Mouse (Mus musculus): ENCODE results near the gene Arpc4. TPM values are rescaled to one million over a fixed set of nuclear protein-coding genes. Genes with fewer than 3 reads are reported as not detected.

Gene Arpc4
- polyA plus RNA-seq, 1 experiment from 2014 or later: 360 TPM

GRCm38 (mm10) chr6:113434691-113435090 lies 56.8 kb downstream of the Arpc4 start:
- Histone ChIP-seq H3K4me1 (no peaks in the 10 kb centered on the region), H3K27ac (replicated peaks) (no peak overlapping the region), H3K27me3 (peaks cover 3% of the 10 kb centered on the region; the same call in 1 of the 2 replicates), H3K4me3 (no peak overlapping the region), H3K9me3 (no peaks in the 10 kb centered on the region), H3K4me2 (replicated peaks) (no peak overlapping the region), H3K36me3 (no peaks in the 10 kb centered on the region), H3K9ac (replicated peaks) (no peak overlapping the region)
- WGBS: 76% methylated on average over 7 of the region's 7 CpGs
- ATAC-seq (ENCODE audit: low FRiP score, low read depth): no peak

GRCm38 (mm10) chr6:113435664-113436205 lies 57.8 kb downstream of the Arpc4 start, which contains the start of gene Cidec:
Gene Cidec, minus strand, starts transcription at chr6:113435760.
- Histone ChIP-seq H3K9me3 (no peaks in the 10 kb centered on the region), H3K9ac (replicated peaks) (no peak within 1 kb of the TSS), H3K4me3 (no peak within 1 kb of the TSS), H3K36me3 (no peaks in the 10 kb centered on the region), H3K4me2 (replicated peaks) (no peak within 1 kb of the TSS), H3K27ac (replicated peaks) (no peak within 1 kb of the TSS), H3K27me3 (peaks cover 3% of the 10 kb centered on the region; the same call in 1 of the 2 replicates), H3K4me1 (no peaks in the 10 kb centered on the region)
- ATAC-seq (ENCODE audit: low FRiP score, low read depth): no peak
- WGBS: 81% methylated on average over 9 of the region's 9 CpGs

GRCm38 (mm10) chr6:113437135-113437534 lies 59.2 kb downstream of the Arpc4 start:
- Histone ChIP-seq H3K36me3 (no peaks in the 10 kb centered on the region), H3K9ac (replicated peaks) (no peak overlapping the region), H3K4me1 (no peaks in the 10 kb centered on the region), H3K27ac (replicated peaks) (no peak overlapping the region), H3K4me3 (no peak overlapping the region), H3K27me3 (peaks cover 3% of the 10 kb centered on the region; the same call in 1 of the 2 replicates), H3K4me2 (replicated peaks) (no peak overlapping the region), H3K9me3 (no peaks in the 10 kb centered on the region)
- WGBS: 78% methylated on average over 12 of the region's 12 CpGs
- no peak for ATAC-seq (ENCODE audit: low FRiP score, low read depth)

- H3K36me3 ChIP-seq: no peaks in the 10 kb centered on the region
- no peaks in the 10 kb centered on the region for H3K9me3 ChIP-seq
- H3K9ac ChIP-seq (replicated peaks): no peak overlapping the region
- H3K27me3 ChIP-seq: peaks cover 3% of the 10 kb centered on the region; the same call in 1 of the 2 replicates
- 63% methylated on average over 12 of the region's 12 CpGs for WGBS
- H3K4me1 ChIP-seq: peaks cover 10% of the 10 kb centered on the region
- H3K4me3 ChIP-seq: no peak overlapping the region
- no peak overlapping the region for H3K27ac ChIP-seq (replicated peaks)
- no peak overlapping the region for H3K4me2 ChIP-seq (replicated peaks)
- no peak for ATAC-seq (ENCODE audit: low FRiP score, low read depth)
These were observed 61.0 kb downstream of the Arpc4 start for GRCm38 (mm10) chr6:113438721-113439430.

Small RNAs within 50 kb of the gene (microRNA-seq; reads per million reads assigned to microRNA genes)
- not detected for gene Gm24387

Other genes with a start within 250 kb of the Arpc4 start
- gene Lhfpl4, start 182.7 kb upstream of the Arpc4 start, polyA plus RNA-seq (2016; fragmentation: Nextera tagmentation; extraction: Ambion mirVana): 38.7 and 46.3 TPM in 2 replicates
- gene Mtmr14, start 140.3 kb upstream of the Arpc4 start, polyA plus RNA-seq (2016; fragmentation: Nextera tagmentation; extraction: Ambion mirVana): 48.1 and 48.7 TPM in 2 replicates
- gene Cpne9, start 95.8 kb upstream of the Arpc4 start, polyA plus RNA-seq (2016; fragmentation: Nextera tagmentation; extraction: Ambion mirVana): 0.22 and 0.34 TPM in 2 replicates
- gene Brpf1, start 71.0 kb upstream of the Arpc4 start, polyA plus RNA-seq (2016; fragmentation: Nextera tagmentation; extraction: Ambion mirVana): 29.6 and 31.2 TPM in 2 replicates
- 11.7 and 13.6 TPM in 2 replicates for gene Ogg1, start 51.1 kb upstream of the Arpc4 start, polyA plus RNA-seq (2016; fragmentation: Nextera tagmentation; extraction: Ambion mirVana)
- 66.5 and 67.4 TPM in 2 replicates for gene Camk1, start 34.1 kb upstream of the Arpc4 start, polyA plus RNA-seq (2016; fragmentation: Nextera tagmentation; extraction: Ambion mirVana)
- 63.2 and 64.5 TPM in 2 replicates for gene Tada3, start 232 bp upstream of the Arpc4 start, polyA plus RNA-seq (2016; fragmentation: Nextera tagmentation; extraction: Ambion mirVana)
- gene Ttll3, start 11.1 kb downstream of the Arpc4 start, polyA plus RNA-seq (2016; fragmentation: Nextera tagmentation; extraction: Ambion mirVana): 6.3 and 7.9 TPM in 2 replicates
- 24.3 and 26.7 TPM in 2 replicates for gene Rpusd3, start 41.2 kb downstream of the Arpc4 start, polyA plus RNA-seq (2016; fragmentation: Nextera tagmentation; extraction: Ambion mirVana)
- gene Cidec, start 57.6 kb downstream of the Arpc4 start, polyA plus RNA-seq (2016; fragmentation: Nextera tagmentation; extraction: Ambion mirVana): not detected in 2 replicates
- gene Jagn1, start 64.5 kb downstream of the Arpc4 start, polyA plus RNA-seq (2016; fragmentation: Nextera tagmentation; extraction: Ambion mirVana): 73.4 and 74.9 TPM in 2 replicates
- gene Il17re, start 80.4 kb downstream of the Arpc4 start, polyA plus RNA-seq (2016; fragmentation: Nextera tagmentation; extraction: Ambion mirVana): 0.51 and 0.93 TPM in 2 replicates
- 4.3 and 6.3 TPM in 2 replicates for gene Il17rc, start 93.3 kb downstream of the Arpc4 start, polyA plus RNA-seq (2016; fragmentation: Nextera tagmentation; extraction: Ambion mirVana)
- gene Creld1, start 105.2 kb downstream of the Arpc4 start, polyA plus RNA-seq (2016; fragmentation: Nextera tagmentation; extraction: Ambion mirVana): 44.0 and 49.1 TPM in 2 replicates
- 2.5 and 2.8 TPM in 2 replicates for gene Prrt3, start 123.8 kb downstream of the Arpc4 start, polyA plus RNA-seq (2016; fragmentation: Nextera tagmentation; extraction: Ambion mirVana)
- 81.3 and 87.7 TPM in 2 replicates for gene Emc3, start 153.5 kb downstream of the Arpc4 start, polyA plus RNA-seq (2016; fragmentation: Nextera tagmentation; extraction: Ambion mirVana)
- 12.7 and 13.0 TPM in 2 replicates for gene Fancd2, start 153.6 kb downstream of the Arpc4 start, polyA plus RNA-seq (2016; fragmentation: Nextera tagmentation; extraction: Ambion mirVana)
- 0.22 TPM in 1 of 2 replicates, not detected in the other for gene Fancd2os, start 222.6 kb downstream of the Arpc4 start, polyA plus RNA-seq (2016; fragmentation: Nextera tagmentation; extraction: Ambion mirVana)
- 184 and 196 TPM in 2 replicates for gene Brk1, start 226.7 kb downstream of the Arpc4 start, polyA plus RNA-seq (2016; fragmentation: Nextera tagmentation; extraction: Ambion mirVana)
- 55.1 and 56.3 TPM in 2 replicates for gene Vhl, start 245.8 kb downstream of the Arpc4 start, polyA plus RNA-seq (2016; fragmentation: Nextera tagmentation; extraction: Ambion mirVana)